ENCODE assay signal across 10 mouse cellular contexts in genomic region chr17:8367514-8368480, GRCm38 (mm10). TPM values are rescaled to one million over a fixed set of nuclear protein-coding genes. Genes with fewer than 3 reads are reported as not detected.
DNase-seq lines count a peak whose midpoint lies in the region; ATAC-seq and TF ChIP-seq lines count a peak whose summit lies in the region.
"Had no signal": no experiment of that assay in that cellular context is flagged by ENCODE, and none has a peak within 500 bp of the region (broad histone marks: within the 10 kb centered on the region; RNA-seq: fewer than 3 reads in every experiment).

No protein-coding gene starts in this region.

- peak; percentile 20; the same call in 1 of the 2 replicates for ATAC-seq in limb, embryonic 14.5 days (ENCODE audit: low FRiP score, low read depth)
- ATAC-seq in stomach, postnatal 0 days (ENCODE audit: low FRiP score, low TSS enrichment): peak; percentile 76

- peak overlapping the region; percentile 63 for H3K27ac ChIP-seq in limb, embryonic 14.5 days (replicated peaks; ENCODE audit: low read depth, low read length)
- H3K27ac ChIP-seq in stomach, postnatal 0 days (replicated peaks): no peak overlapping the region

- no peaks in the 10 kb centered on the region for H3K36me3 ChIP-seq in limb, embryonic 14.5 days (ENCODE audit: control insufficient read depth, insufficient read depth, low read length)
- H3K36me3 ChIP-seq in stomach, postnatal 0 days (ENCODE audit: control insufficient read depth, insufficient read depth, low read length): no peaks in the 10 kb centered on the region

- H3K27me3 ChIP-seq in limb, embryonic 14.5 days (ENCODE audit: control insufficient read depth, insufficient read depth, low read length): no peaks in the 10 kb centered on the region
- H3K27me3 ChIP-seq in stomach, postnatal 0 days (ENCODE audit: control insufficient read depth, insufficient read depth, low read length): no peaks in the 10 kb centered on the region

- peak overlapping the region; percentile 36 for H3K9ac ChIP-seq in limb, embryonic 14.5 days (ENCODE audit: low read depth, low read length, severe bottlenecking)
- no peak overlapping the region; the same call in 1 of the 2 replicates for H3K9ac ChIP-seq in stomach, postnatal 0 days (ENCODE audit: low read length)

- no peaks in the 10 kb centered on the region for H3K9me3 ChIP-seq in limb, embryonic 14.5 days (ENCODE audit: control insufficient read depth, low read length)
- H3K9me3 ChIP-seq in stomach, postnatal 0 days (ENCODE audit: control insufficient read depth, low read length): no peaks in the 10 kb centered on the region

- no peak for TF ChIP-seq POLR2A in limb, embryonic 14.5 days (IDR thresholded peaks at IDR 0.05; ENCODE audit: borderline replicate concordance, extremely low read depth, insufficient read depth, insufficient read length)

- intact Hi-C loops in gastrocnemius, postnatal 14 days (cut with DNase I; ENCODE audit: low total_unique reads): no loop called here

- TF ChIP-seq CTCF in stomach, postnatal 0 days (IDR thresholded peaks at IDR 0.05; ENCODE audit: low read depth): no peak

- no peak for TF ChIP-seq EP300 in stomach, postnatal 0 days (optimal IDR thresholded peaks at IDR 0.05)

- WGBS in limb, embryonic 14.5 days: 10% methylated on average over 20 of the region's 20 CpGs
- 28% methylated on average over 20 of the region's 20 CpGs for WGBS in stomach, postnatal 0 days

- peak overlapping the region; percentile 32 for H3K4me2 ChIP-seq in limb, embryonic 14.5 days (replicated peaks; ENCODE audit: low read depth, low read length, severe bottlenecking)
- H3K4me2 ChIP-seq in stomach, postnatal 0 days (replicated peaks; ENCODE audit: low read depth): no peak overlapping the region

- peak; percentile 46 to 50 for DNase-seq in left cerebral cortex, adult 18-20 months (ENCODE audit: low spot score in 2 of 2)
- DNase-seq in left cerebral cortex, adult 11 months (ENCODE audit: low spot score): no peak
- DNase-seq in frontal cortex, postnatal 10 days (ENCODE audit: low spot score in 2 of 2): peak; percentile 51 to 73
- peak; percentile 47 for DNase-seq in limb, embryonic 14.5 days (ENCODE audit: low spot score)
- DNase-seq in stomach, postnatal 0 days (ENCODE audit: low spot score): peak; percentile 75
- no peak for DNase-seq in adrenal gland, adult 2 months
- DNase-seq in gastrocnemius, postnatal 14 days: no peak
- DNase-seq in urinary bladder, postnatal 25 days (ENCODE audit: low spot score): no peak

- H3K4me1 ChIP-seq in limb, embryonic 14.5 days (ENCODE audit: control insufficient read depth, insufficient read depth, low read length): peaks cover 31% of the 10 kb centered on the region
- no peaks in the 10 kb centered on the region; the same call in 1 of the 2 replicates for H3K4me1 ChIP-seq in stomach, postnatal 0 days (replicated peaks; ENCODE audit: control insufficient read depth, insufficient read depth)

- H3K4me3 ChIP-seq in limb, embryonic 14.5 days (replicated peaks; ENCODE audit: low read length): no peak overlapping the region; the same call in 1 of the 2 replicates
- no peak overlapping the region for H3K4me3 ChIP-seq in stomach, postnatal 0 days (ENCODE audit: low read depth, low read length)

RNA-seq across cellular contexts. Expression of gene T2, which starts 12.0 kb away (rescaled TPM):
- 1 to 10 TPM in 1 of 2 experiments, under 1 TPM in 1; 0.84 to 1.3 TPM for total RNA-seq in left cerebral cortex, adult 18-20 months (2021)
- 1.7 and 2.3 TPM in 2 replicates for polyA plus RNA-seq in limb, embryonic 14.5 days (2012; rRNA removed)
- 0.32 TPM in 1 of 2 replicates, not detected in the other for polyA plus RNA-seq in limb, embryonic 14.5 days (2014; fragmentation: Nextera tagmentation; extraction: Ambion mirVana)
- polyA plus RNA-seq in stomach, postnatal 0 days (2015; fragmentation: Nextera tagmentation; extraction: Ambion mirVana): 0.13 and 0.18 TPM in 2 replicates
- total RNA-seq in adrenal gland, adult 2 months (2021): not detected
- not detected in 2 replicates for polyA plus RNA-seq in adrenal gland, adult 2 months (2012; rRNA removed)
- not detected for total RNA-seq in gastrocnemius, postnatal 14 days (2021)
- total RNA-seq: hematopoietic stem cell, adult 5-6 weeks; MEL had no signal

RNA-seq across cellular contexts. Expression of gene Prr18, which starts 30.5 kb away (rescaled TPM):
- 10 to 100 TPM; 14.0 to 17.9 TPM for total RNA-seq in left cerebral cortex, adult 18-20 months (2021)
- 1.0 and 1.2 TPM in 2 replicates for polyA plus RNA-seq in limb, embryonic 14.5 days (2012; rRNA removed)
- 0.25 and 0.28 TPM in 2 replicates for polyA plus RNA-seq in limb, embryonic 14.5 days (2014; fragmentation: Nextera tagmentation; extraction: Ambion mirVana)
- 0.50 and 0.62 TPM in 2 replicates for polyA plus RNA-seq in stomach, postnatal 0 days (2015; fragmentation: Nextera tagmentation; extraction: Ambion mirVana)
- total RNA-seq in adrenal gland, adult 2 months (2021): under 1 TPM; 0.14 to 0.49 TPM
- polyA plus RNA-seq in adrenal gland, adult 2 months (2012; rRNA removed): 0.25 and 0.38 TPM in 2 replicates
- under 1 TPM; 0.14 to 0.18 TPM for total RNA-seq in gastrocnemius, postnatal 14 days (2021)
- total RNA-seq: hematopoietic stem cell, adult 5-6 weeks had no signal

RNA-seq across cellular contexts. Expression of gene Sft2d1, which starts 56.9 kb away (rescaled TPM):
- 10 to 100 TPM; 62.1 to 63.8 TPM for total RNA-seq in left cerebral cortex, adult 18-20 months (2021)
- 103 and 115 TPM in 2 replicates for polyA plus RNA-seq in limb, embryonic 14.5 days (2012; rRNA removed)
- 55.8 and 70.1 TPM in 2 replicates for polyA plus RNA-seq in limb, embryonic 14.5 days (2014; fragmentation: Nextera tagmentation; extraction: Ambion mirVana)
- 96.2 and 104 TPM in 2 replicates for polyA plus RNA-seq in stomach, postnatal 0 days (2015; fragmentation: Nextera tagmentation; extraction: Ambion mirVana)
- 10 to 100 TPM; 32.8 to 39.7 TPM for total RNA-seq in adrenal gland, adult 2 months (2021)
- polyA plus RNA-seq in adrenal gland, adult 2 months (2012; rRNA removed): 108 and 123 TPM in 2 replicates
- 10 to 100 TPM; 13.3 to 14.8 TPM for total RNA-seq in gastrocnemius, postnatal 14 days (2021)

Comparison
In these comparisons a context has a peak if more than half of its experiments do, and no peak if none do; other contexts are left out.
1. DNase-seq: peak in left cerebral cortex, adult 18-20 months (2 of 2), frontal cortex, postnatal 10 days (2 of 2), limb, embryonic 14.5 days (single experiment) and stomach, postnatal 0 days (single experiment); none in left cerebral cortex, adult 11 months (single experiment), adrenal gland, adult 2 months (single experiment), gastrocnemius, postnatal 14 days (single experiment) and urinary bladder, postnatal 25 days (single experiment).
2. RNA of gene Prr18, which starts 30.5 kb away (total RNA-seq): 14.0 to 17.9 TPM in left cerebral cortex, adult 18-20 months; 0.14 to 0.49 TPM in adrenal gland, adult 2 months and 0.14 to 0.18 TPM in gastrocnemius, postnatal 14 days; every median in the first group is over 10 times any median in the second.